Mouse (Mus musculus): ENCODE measurements at regions not wholly inside any gene's neighbourhood (a gene's known extent, or its start where the extent isn't known, plus 50 kb on each side); places are given as distances from the start of the nearest gene placed in this dataset.

DNA sequence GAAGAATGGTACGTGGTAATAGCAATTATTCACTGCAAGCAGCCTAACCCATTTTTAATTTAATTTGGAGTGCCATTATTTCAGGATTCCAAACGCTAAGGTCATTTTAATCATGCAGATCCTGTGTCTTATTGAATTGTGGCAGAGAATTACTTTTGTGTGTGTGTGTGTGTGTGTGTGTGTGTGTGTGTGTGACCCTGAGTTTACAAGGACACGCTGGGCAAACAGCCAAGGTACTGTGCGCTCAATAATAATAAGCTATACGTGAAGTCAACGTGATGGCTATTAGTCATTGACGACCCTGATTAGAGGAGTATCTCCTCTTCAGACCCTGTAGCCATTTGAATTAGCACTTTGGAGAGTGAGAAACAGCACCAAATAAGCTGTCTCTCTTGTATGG is 144.1 kb downstream of the Klf7 start:
- no peak for DNase-seq (ENCODE audit: low spot score)

DNA sequence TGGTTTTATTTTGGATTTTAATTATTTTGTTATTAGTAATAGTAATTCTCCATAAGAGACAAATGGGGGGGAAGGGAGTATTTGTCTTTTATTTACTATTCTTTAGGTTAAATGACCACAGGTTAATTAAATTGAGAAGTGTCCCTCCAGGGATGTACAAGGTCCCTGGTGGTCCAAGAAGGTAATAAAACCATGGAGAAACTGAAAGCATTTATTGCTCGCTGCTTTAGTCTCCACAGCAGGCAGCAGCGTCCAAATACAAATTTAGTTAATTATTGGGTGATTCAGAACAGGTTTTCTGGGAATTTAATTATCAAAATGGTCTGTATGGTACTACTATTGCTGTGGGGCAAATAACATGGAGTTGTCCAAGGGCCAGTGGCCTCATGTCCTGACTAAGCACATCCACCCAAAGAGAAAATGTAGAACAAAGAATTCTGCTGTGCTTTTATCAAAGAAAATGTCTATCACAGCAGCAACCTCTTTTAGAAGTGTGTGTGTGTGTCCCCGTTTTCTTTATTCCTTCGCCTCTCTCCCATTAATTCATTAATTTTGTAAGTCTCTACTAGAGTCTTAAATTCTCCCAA is 144.7 kb downstream of the Klf7 start:
- DNase-seq (ENCODE audit: low spot score) = no peak

DNA sequence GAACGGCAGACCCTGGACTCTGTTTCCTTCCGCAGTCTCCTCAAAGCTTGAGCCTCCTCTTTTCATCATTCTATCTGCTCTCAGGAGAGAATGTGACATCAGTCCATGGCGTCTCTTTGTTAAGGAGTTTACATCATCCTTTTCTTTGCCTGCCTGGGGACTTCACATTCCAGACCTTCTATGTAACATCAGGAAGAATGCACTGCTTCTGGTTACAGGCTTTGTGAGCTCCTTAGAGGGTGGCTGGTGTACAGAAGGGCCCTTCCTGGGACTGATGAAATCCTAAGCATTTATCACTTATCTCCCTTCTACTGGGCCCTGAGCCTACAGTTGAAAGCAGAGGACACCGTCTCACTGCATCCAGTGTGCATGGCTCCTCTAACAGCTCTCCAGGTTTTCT is 145.2 kb downstream of the Klf7 start:
- no peak for DNase-seq (ENCODE audit: low spot score)

DNA sequence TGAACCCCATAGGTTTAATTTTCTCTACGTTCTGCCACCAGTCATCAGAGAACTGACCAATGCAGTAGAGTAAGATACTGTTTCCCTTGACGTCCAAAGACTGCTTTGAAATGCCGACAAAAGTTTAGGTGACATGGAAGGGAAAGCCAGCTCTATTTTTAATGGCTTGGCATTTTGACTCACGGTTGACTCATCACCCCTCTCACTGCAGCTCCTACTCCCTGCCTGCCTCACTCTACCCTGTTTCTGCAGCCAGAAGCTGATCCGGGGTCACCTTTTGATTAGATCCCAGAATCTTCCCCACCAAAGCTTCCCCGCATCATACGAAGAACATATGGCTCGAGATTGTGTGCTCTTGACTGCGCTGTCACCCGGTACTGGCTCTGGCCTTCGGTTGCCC is 154.2 kb downstream of the Klf7 start:
- DNase-seq (ENCODE audit: low spot score) = no peak

DNA sequence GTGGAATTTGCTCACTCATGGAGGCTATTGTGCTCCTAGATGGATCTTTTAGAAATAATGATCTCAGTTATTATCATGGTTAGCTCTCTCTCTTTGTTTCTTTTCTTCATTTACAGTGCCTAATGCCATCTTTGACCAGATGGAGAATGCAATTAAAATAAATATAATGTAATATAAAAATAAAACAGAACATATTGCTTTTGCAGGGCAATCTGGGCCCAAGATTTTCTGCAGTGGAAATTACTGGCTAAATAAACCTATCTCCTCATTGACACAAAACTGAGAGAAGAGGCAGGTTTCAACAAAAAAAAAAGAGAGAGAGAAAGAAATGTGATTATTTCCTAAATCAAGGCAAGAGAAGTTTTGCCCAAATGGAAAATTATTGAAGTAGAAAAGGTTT is 156.6 kb downstream of the Klf7 start:
- DNase-seq (ENCODE audit: low spot score) = no peak

DNA sequence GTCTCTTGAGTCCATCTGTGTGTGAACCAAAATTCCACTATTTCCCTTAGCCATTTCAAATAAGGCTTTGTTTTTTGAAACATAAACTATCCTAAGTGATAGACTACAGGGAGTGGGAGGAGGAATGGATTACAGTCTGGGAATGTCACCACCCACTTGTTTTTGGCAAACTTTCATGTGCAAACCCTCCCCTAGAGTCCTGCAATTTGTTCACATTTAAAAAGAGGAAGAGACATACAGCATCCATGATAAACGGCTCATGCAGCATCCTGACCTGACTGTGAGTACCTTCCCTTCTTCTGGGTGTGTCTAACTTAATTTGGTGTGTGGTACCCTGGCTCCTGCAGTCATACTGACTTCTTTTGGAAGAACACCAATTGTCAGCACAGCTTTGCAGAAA is 157.6 kb downstream of the Klf7 start:
- DNase-seq (ENCODE audit: low spot score) = no peak

DNA sequence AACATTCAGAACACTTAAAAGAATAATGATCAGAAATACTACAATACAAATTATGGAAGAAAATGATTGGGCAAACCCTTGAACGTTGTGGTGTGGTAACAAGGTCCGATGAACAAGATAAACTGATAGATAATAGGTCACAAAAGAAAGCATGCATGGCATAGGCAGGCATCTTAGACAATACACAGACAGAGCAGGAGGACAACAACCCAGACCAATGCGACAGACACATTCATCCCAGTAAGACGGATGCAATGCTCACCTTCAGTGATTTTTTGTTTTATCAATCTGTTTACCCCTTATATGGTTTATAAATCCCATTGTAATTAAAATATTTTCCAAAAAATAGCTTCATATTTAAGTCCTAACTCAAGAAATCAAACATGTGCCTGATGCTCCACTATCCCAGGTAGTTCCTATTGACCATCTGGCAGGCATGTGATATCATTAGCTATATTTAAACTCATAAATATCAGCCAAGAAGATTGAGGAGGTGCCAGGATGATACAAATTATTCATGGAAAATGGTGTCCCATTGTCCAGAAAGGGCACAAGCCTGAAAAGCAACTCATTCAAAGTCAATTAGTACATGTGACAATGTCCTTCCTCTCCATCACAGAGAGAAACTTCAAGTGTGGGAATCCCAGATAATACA is 166.3 kb downstream of the Klf7 start:
- no peak for DNase-seq (ENCODE audit: low spot score)

DNA sequence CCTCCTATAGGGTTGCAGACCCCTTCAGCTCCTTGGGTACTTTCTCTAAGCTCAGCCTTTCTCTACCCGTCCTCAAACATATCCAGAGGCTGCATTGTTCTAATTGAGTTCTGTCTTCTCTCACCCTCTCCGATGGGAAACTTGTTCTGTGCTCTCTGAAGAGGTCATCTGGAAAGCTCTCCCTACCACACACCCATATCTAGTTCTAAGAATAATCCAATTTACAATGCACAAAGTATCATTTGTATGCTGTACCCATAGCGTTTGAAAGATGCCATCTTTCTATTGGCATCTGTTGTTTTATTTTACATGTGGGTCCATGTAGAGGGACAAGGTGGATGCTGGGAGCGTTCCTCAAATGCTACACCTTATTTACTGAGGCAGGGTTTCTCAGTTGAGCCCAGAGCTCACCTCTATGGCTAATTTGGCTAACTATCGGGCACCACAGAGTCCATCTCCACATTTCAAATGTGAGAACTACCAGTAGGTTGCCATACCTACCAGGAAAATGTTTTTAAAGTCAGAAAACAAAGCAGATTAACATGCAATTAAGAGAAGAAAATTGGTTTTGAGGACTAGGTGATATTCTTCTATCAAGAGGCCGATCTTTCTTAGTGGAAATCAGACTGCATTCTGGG is 167.1 kb downstream of the Klf7 start:
- DNase-seq (ENCODE audit: low spot score) = no peak

DNA sequence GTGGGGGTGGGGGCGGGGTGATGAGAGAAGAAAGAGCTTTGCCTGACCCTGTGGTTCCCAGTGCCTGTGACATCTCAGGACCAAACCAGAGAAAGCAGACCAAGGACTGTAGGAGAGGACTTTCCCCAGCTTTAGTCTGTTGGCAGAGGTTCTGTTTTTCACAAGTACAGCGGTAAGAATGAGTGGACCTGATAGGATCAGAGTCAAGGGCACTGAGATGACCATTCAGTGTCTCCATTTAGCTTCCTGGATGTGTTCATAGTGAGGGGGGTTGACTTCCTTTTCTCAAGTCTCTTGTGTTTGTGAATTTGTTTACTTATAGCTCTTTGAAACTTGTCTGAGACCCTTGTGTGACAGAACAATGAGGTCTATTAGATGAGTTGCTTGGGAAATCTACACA is 167.9 kb downstream of the Klf7 start:
- DNase-seq (ENCODE audit: low spot score) = no peak

DNA sequence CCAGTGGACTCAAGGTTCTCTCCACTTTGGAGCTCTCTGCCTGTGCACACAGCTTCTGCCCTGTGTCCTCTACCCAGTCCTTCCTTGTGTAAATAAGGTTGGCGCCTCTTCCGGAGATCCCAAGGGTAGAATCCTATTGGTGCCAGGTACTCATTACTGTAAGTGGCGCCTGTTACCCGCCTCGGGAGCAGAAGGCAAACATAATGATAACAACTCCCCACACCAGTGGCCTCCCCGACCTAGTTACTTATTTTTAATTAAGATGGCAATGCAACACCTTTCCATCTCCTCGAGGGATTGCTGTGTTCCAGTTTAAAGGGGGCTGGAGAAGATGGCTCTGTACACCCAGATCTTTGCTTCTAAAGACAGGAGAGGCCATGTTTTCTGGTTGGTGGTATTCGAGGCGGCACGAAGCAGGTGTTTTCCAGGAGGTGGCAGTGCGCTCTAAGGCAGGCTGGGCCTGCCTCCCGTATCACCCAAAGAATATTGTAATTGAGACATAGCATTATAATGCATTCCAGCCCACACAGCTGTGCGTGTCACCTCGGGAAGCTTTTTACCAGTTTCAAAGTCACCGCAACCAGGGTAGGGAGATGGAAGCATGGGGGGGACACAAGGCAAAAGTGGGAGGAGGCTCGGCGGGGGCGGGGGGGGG is 168.7 kb downstream of the Klf7 start:
- peak; percentile 44 for DNase-seq (ENCODE audit: low spot score)

DNA sequence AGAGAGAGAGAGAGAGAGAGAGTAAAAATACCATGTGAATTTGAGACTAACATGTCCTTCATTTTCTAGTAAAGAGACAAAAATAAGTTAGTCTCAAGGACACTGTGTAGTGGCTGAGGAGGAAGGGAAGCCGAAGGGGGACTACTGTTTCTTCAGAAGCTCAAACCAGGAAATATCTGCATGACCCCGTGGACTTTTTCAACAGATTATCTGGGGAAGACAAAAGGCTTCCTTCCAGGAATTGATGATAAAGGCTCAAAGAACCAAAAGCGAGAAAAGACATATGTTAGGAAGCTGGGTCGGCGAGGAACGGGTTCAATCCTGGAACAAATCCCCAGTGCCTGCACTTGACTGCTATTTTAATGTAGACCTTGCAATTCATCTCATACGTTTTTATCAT is 170.4 kb downstream of the Klf7 start:
- DNase-seq (ENCODE audit: low spot score) = no peak

DNA sequence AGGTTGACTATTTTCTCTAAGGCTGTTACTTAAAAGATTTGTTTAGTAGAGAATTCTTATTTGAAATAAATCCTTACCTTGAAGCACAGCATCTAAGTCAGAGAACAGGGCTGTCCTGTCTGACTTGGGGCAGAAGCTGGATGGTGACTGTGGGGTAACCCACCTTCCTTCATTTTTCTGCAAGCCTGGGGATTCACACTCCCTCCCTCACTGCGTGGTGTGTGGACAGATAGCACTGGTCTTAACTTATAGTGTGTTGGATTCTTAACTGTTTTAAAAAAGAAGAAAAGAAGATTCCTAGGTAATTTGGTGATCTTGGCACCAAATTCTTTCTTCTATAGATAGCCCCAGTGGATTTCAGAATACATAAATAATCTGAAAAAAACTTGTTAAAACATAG is 174.8 kb downstream of the Klf7 start:
- no peak for DNase-seq (ENCODE audit: low spot score)

DNA sequence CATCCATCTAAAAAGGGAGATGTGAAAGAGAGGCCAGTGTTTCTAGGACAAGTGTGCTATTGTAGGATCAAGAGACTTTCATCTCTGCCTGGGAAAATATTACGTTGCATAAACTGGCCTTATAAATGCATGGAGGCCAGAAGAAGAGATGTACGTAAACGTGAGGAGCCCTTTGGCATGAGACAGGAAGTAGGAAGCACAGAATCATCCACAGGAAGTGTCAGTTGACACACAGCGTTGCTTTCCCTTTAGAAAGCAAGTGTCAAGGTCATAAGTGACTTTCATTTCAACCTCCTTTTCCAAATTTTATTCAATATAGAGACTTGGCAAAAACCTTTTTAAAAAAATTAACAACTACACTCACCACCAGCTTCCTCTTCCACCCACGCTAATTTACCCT is 175.2 kb downstream of the Klf7 start:
- no peak for DNase-seq (ENCODE audit: low spot score)

DNA sequence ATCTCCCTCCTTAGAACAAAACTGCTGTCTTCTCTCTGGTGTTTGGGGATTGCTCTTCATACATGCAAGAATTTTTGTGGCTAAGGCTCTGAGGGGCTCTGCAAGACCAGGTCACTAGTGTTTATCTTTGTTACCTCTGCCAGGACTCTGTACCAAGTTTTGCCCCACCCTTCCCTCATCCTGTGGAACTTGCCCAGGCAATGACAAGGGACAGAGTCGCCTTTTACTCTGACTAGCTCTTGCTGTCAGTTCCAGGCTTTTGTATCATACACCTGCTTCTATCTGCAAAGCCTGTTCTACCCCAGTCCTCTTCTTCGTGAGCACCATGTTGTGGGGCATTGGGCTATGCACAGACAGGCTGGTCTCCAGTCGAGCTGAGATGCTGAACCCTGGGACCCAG is 175.7 kb upstream of the 4933402D24Rik start:
- no peak for DNase-seq (ENCODE audit: low spot score)

DNA sequence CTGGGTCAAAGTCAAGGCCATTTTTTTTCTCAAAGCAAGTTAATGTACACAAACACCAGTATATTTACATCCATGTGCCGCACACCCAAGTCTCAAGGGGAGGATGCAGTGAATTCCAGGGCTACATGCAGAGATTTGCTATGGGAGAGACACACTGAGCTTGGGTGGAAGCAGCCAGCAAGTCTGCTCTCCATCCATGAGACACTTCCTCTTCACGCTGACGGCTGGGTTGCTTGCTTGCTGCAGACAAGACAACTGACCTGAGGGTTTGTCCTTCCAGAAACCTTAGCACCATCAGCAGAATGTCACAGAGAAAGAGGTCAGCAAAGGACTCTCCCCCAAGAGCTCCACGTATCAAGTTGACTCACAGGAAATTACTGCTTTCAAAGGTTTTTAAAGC is 169.3 kb upstream of the 4933402D24Rik start:
- no peak for DNase-seq (ENCODE audit: low spot score)

DNA sequence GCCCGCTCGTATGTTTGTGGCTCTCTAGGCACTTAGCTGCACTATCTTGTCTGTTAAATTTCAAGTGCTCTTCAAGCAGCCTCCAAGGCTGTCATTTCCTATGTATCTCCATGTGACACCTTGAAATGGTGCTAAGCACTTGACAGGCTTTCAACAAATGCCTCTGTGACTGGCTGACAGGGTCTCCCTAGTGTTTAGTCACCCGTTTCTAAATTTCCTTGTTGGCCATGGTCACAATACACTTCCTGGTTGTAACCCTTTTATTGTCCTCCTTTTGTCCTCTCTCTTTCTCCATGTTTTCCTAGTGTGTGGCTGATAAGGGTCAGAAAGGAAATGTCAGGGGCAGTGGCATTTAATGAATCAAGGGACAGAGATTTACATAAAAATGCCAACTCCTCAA is 168.4 kb upstream of the 4933402D24Rik start:
- DNase-seq (ENCODE audit: low spot score) = no peak

DNA sequence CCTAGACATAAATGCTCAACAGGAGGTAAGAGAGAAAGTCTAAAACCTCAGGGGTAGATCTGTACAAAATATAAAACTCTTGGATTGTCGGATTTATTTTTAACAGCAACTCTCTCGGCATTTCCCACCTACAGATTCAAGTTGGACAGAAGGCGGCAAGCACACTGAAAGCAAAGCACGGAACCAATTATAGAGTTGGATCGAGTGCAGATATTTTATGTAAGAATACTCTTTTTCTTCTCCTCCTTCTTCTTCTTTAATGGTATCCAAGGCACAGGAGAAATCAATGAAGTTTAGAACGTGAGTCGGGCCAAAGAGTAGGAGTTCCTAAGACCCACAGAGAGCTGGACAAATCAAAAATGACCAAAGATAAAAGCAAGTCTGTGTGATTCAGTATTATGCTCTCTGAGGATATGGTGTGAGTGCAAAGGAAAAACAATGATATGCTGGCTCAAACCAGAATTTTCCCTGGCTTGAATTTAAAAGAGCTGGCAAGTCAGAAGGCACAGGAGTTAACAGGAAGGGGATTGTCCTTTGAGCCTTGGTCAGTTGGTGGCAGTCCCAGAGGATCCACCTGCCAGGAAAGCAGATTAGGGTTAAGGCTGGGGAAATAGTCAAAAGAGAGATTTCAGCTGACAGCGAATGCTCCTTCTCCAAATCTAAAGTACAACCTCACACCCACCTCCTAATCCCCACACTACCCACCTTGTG is 165.7 kb upstream of the 4933402D24Rik start:
- no peak for DNase-seq (ENCODE audit: low spot score)

DNA sequence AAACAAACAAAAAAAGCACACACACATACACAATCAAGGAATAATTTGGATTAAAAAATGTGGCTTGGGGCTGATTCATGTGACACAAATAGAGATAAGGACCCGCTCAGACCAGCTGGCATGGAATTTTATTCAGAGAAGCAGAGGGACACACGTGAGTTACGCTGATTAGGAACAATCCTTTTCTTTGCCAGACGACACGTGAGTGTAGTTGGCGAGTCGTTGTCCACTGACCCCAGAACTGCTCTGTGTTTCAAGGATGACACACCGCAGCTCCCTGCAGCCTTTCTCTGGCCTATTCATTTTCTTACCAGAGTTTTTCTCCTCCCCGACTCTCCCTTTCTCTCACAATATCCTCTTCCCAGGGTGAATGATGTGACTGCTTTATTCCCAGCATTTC is 163.4 kb upstream of the 4933402D24Rik start:
- DNase-seq (ENCODE audit: low spot score) = no peak

DNA sequence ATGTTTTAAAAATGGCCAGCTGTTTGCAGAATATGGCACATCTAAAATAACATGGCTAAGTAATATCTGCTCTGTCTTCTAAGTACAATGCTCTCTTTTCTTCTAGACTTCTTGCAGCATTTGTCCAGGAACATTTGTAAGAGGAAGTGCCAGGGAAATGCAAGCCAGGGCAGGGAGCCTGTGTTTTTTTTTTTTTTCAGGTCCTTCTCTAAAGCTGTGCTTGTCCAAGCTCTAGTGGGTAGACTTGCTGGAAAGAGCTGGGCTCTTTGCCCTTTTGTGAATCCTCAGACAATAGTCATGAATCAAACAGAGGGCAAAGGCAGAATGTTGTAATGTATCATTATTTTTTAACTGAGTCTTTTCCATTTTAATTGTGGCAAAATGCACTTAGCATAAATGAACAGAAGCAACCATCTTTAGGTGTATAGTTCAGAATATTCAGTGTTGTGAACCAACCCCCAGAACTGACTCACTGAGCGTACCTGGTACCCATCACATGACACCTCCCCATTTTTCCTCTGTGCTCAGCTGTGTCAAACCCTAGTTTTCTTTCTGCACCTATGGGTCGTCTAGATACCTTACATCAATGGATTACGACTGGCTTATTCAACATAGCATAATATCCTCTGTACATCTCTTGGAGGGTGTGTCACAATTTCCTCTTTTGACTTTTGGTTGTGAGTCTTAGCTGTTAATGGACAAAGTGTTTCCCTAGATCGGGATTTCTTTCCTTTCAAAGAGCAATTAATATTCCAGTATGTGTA is 160.5 kb upstream of the 4933402D24Rik start:
- no peak for DNase-seq (ENCODE audit: low spot score)

DNA sequence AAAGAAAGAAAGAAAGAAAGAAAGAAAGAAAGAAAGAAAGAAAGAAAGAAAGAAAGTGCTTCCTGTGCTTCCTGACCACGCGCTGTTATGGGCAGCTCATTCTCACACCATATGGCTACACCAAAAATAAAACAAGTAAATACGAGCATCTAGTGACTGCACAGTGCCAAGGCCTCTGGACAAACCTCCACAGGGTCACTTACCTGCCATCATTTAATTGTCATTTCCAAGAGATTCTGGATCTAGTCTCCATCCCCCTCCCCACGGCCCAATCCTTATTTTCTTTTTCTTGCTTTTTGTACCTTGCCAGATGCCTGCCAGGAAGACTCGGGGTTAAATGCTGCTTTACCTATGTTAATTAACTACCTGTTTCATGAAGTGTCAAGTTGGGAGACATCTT is 159.8 kb upstream of the 4933402D24Rik start:
- no peak for DNase-seq (ENCODE audit: low spot score)

DNA sequence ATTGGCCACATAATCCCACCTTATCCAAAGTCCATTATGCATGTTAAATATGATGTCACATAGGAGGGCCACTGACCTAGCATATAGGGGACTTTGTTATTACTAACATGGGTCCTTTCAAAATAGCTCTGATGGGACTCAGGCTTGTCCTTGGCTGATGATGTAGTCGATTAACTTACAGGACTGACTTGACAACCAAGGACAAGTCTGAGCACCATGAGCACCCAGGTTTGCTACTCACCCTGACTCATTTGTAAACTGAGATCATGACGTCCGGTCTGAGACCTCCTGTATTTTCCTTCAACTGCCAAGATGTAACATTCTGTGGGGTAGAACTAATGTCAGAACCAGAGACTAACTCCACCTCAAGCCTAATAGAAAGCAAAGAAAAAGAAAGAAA is 159.3 kb upstream of the 4933402D24Rik start:
- no peak for DNase-seq (ENCODE audit: low spot score)

Data from gastrocnemius, adult 18-20 months (tissue).